Mouse (Mus musculus) neural tube, embryonic 14.5 days (tissue): ENCODE measurements around the gene 2810408A11Rik. TPM values are rescaled to one million over a fixed set of nuclear protein-coding genes. Genes with fewer than 3 reads are reported as not detected.

Source experiments
- microRNA-seq: library from miRNA; unstranded; fragments of <30 nt; microRNA quantifications from one replicate; pipeline ENCODE4, GENCODE M21; 2016
- polyA plus RNA-seq: library from polyadenylated mRNA; unstranded; fragments of >200 nt; fragmentation: Nextera tagmentation; extraction: Ambion mirVana; gene quantifications from 2 replicates; pipeline ENCODE4 v1.2.1, GENCODE M21; 2014

The 2810408A11Rik gene
- polyA plus RNA-seq, 1 experiment from 2014 or later: 7.8 TPM

Small RNA genes lying within 50 kb of the gene (microRNA-seq; reads per million reads assigned to microRNA genes)
- not detected for gene Mir6924

Other genes starting within 250 kb of the 2810408A11Rik start
- not detected in 2 replicates for gene Sox15, start 245.7 kb downstream of the 2810408A11Rik start, polyA plus RNA-seq
- gene Mpdu1, start 238.3 kb downstream of the 2810408A11Rik start, polyA plus RNA-seq: 40.7 and 63.4 TPM in 2 replicates
- gene Cd68, start 234.8 kb downstream of the 2810408A11Rik start, polyA plus RNA-seq: 3.7 and 11.2 TPM in 2 replicates
- gene Eif4a1, start 228.6 kb downstream of the 2810408A11Rik start, polyA plus RNA-seq: 503 and 643 TPM in 2 replicates
- gene Senp3, start 218.9 kb downstream of the 2810408A11Rik start, polyA plus RNA-seq: 104 and 116 TPM in 2 replicates
- 0.24 and 0.72 TPM in 2 replicates for gene Tnfsf13, start 215.2 kb downstream of the 2810408A11Rik start, polyA plus RNA-seq
- 2.1 and 3.4 TPM in 2 replicates for gene Tnfsf12, start 205.1 kb downstream of the 2810408A11Rik start, polyA plus RNA-seq
- gene Tnfsfm13, start 204.9 kb downstream of the 2810408A11Rik start, polyA plus RNA-seq: 0.75 and 1.8 TPM in 2 replicates
- gene Polr2a, start 142.3 kb downstream of the 2810408A11Rik start, polyA plus RNA-seq: 23.5 and 30.7 TPM in 2 replicates
- gene Slc35g3, start 139.0 kb downstream of the 2810408A11Rik start, polyA plus RNA-seq: not detected in 2 replicates
- gene Zbtb4, start 135.1 kb downstream of the 2810408A11Rik start, polyA plus RNA-seq: 4.3 and 6.0 TPM in 2 replicates
- gene Chrnb1, start 105.0 kb downstream of the 2810408A11Rik start, polyA plus RNA-seq: 0.78 and 1.3 TPM in 2 replicates
- gene Fgf11, start 99.1 kb downstream of the 2810408A11Rik start, polyA plus RNA-seq: 6.4 and 9.1 TPM in 2 replicates
- gene Tmem102, start 95.4 kb downstream of the 2810408A11Rik start, polyA plus RNA-seq: 0.68 and 0.76 TPM in 2 replicates
- not detected in 2 replicates for gene Gm39566, start 85.7 kb downstream of the 2810408A11Rik start, polyA plus RNA-seq
- gene Spem2, start 82.5 kb downstream of the 2810408A11Rik start, polyA plus RNA-seq: 0.16 TPM in 1 of 2 replicates, not detected in the other
- gene Spem1, start 78.8 kb downstream of the 2810408A11Rik start, polyA plus RNA-seq: 0.35 and 0.40 TPM in 2 replicates
- gene Nlgn2, start 63.2 kb downstream of the 2810408A11Rik start, polyA plus RNA-seq: 24.2 and 31.3 TPM in 2 replicates
- gene Tmem256, start 62.5 kb downstream of the 2810408A11Rik start, polyA plus RNA-seq: 306 and 377 TPM in 2 replicates
- gene Plscr3, start 54.6 kb downstream of the 2810408A11Rik start, polyA plus RNA-seq: 36.3 and 51.8 TPM in 2 replicates
- 0.28 TPM in 1 of 2 replicates, not detected in the other for gene Tnk1, start 42.3 kb downstream of the 2810408A11Rik start, polyA plus RNA-seq
- gene Tmem95, start 23.0 kb downstream of the 2810408A11Rik start, polyA plus RNA-seq: not detected in 2 replicates
- 0.80 and 2.0 TPM in 2 replicates for gene Kctd11, start 19.6 kb downstream of the 2810408A11Rik start, polyA plus RNA-seq
- gene Acap1, start 5.4 kb downstream of the 2810408A11Rik start, polyA plus RNA-seq: 0.17 and 0.33 TPM in 2 replicates
- 26.2 and 27.8 TPM in 2 replicates for gene Neurl4, start 85 bp upstream of the 2810408A11Rik start, polyA plus RNA-seq
- 58.5 and 65.4 TPM in 2 replicates for gene Gps2, start 12.9 kb upstream of the 2810408A11Rik start, polyA plus RNA-seq
- gene Eif5a, start 21.0 kb upstream of the 2810408A11Rik start, polyA plus RNA-seq: 1,037 and 1,095 TPM in 2 replicates
- 5.9 and 11.1 TPM in 2 replicates for gene Ybx2, start 34.8 kb upstream of the 2810408A11Rik start, polyA plus RNA-seq
- gene Slc2a4, start 47.2 kb upstream of the 2810408A11Rik start, polyA plus RNA-seq: 2.7 and 3.7 TPM in 2 replicates
- 0.33 and 0.88 TPM in 2 replicates for gene Cldn7, start 63.8 kb upstream of the 2810408A11Rik start, polyA plus RNA-seq
- 26.5 and 27.1 TPM in 2 replicates for gene Ctdnep1, start 80.2 kb upstream of the 2810408A11Rik start, polyA plus RNA-seq
- 159 and 175 TPM in 2 replicates for gene Elp5, start 81.5 kb upstream of the 2810408A11Rik start, polyA plus RNA-seq
- gene Gabarap, start 90.2 kb upstream of the 2810408A11Rik start, polyA plus RNA-seq: 609 and 643 TPM in 2 replicates
- gene Phf23, start 94.8 kb upstream of the 2810408A11Rik start, polyA plus RNA-seq: 28.8 and 37.8 TPM in 2 replicates
- gene Dvl2, start 99.6 kb upstream of the 2810408A11Rik start, polyA plus RNA-seq: 19.0 and 19.2 TPM in 2 replicates
- gene Acadvl, start 114.4 kb upstream of the 2810408A11Rik start, polyA plus RNA-seq: 49.5 and 57.2 TPM in 2 replicates
- gene Dlg4, start 116.0 kb upstream of the 2810408A11Rik start, polyA plus RNA-seq: 24.9 and 31.6 TPM in 2 replicates
- 3.7 TPM in 1 of 2 replicates, not detected in the other for gene Asgr1, start 153.1 kb upstream of the 2810408A11Rik start, polyA plus RNA-seq
- 0.26 TPM in 1 of 2 replicates, not detected in the other for gene Asgr2, start 191.7 kb upstream of the 2810408A11Rik start, polyA plus RNA-seq
- 0.20 and 0.68 TPM in 2 replicates for gene Mgl2, start 229.3 kb upstream of the 2810408A11Rik start, polyA plus RNA-seq